Mouse (Mus musculus): Measurements from ENCODE around the gene Zfp597. TPM values are rescaled to one million over a fixed set of nuclear protein-coding genes. Genes with fewer than 3 reads are reported as not detected.
A peak's percentile ranks its signal among the peaks of the same experiment; 100 is the strongest.

Zfp597 gene
- polyA plus RNA-seq, 1 experiment from 2014 or later = 12.7 TPM

DNA sequence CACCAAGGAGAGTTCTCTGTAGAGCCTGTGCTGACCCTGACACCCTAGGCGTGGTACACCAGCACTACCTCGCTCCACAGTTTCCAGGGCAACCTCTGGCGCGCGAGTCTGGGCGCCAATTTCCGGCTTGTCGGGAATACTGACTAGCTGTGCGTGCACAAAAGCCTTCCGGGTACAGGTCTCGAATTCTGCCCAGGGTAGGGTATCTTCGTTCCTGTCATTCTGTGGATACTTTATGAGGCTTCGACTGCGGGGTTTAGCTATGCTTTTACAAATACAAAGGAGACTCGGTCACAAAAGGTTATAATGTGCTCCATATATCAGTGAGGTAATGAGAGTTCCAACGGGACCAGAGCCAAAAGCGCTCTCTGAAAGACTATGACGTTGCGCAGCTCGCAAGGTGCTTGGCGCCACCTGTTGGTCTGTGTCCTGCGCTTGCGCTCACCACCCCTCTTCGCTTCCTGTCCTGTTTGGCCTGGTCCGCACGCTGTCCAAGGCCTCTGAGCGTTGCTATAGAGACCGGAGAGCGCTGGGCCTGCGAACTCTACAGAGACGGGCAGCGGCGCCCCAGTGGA lies 24.3 kb upstream of the Zfp597 start, which contains the start of the genes 1700037C18Rik and Cluap1:
1700037C18Rik (minus strand) TSS at position 153 of the 575 bp plus-strand sequence.
Cluap1 (plus strand) TSS at position 265 of the 575 bp plus-strand sequence.
- Histone ChIP-seq H3K9me3 (ENCODE audit: control insufficient read depth, low read length) (no peaks in the 10 kb centered on the region), H3K27ac (ENCODE audit: low read depth, low read length) (peak within 1 kb of the TSS; percentile 82), H3K27me3 (replicated peaks; ENCODE audit: control insufficient read depth, insufficient read depth, low read length) (no peaks in the 10 kb centered on the region), H3K4me3 (ENCODE audit: low read length) (peak within 1 kb of the TSS; percentile 67), H3K9ac (ENCODE audit: low read depth, low read length) (peak within 1 kb of the TSS; percentile 78), H3K36me3 (ENCODE audit: control insufficient read depth, insufficient read depth, low read length) (peaks cover 32% of the 10 kb centered on the region), H3K4me1 (ENCODE audit: control insufficient read depth, insufficient read depth, low read depth, low read length) (peaks cover 17% of the 10 kb centered on the region), H3K4me2 (ENCODE audit: low read length) (peak within 1 kb of the TSS; percentile 58)
- WGBS = under 1% methylated on average over 33 of the region's 33 CpGs
- peak; percentile 97 for ATAC-seq

DNA sequence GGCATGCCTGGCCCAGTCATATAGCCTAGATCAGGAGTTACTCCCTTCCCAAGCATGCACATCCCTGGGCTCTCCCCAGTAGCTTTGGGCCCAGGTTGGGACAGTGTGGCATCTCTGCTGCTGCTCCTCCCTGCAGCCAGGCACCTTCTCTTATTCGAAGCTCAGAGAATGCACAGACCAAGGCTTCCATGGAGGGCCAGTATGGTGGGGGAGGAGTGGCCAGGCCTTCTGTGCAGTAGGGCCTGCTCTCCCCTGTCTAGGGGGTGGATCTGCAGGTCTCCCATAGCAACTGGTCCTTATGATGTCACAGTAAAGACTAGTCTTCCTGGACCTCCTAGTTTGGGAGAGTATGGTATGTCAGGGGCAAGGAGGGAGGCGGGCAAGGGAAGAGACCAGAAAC lies 23.1 kb upstream of the Zfp597 start:
- Histone ChIP-seq H3K9ac (ENCODE audit: low read depth, low read length) (no peak overlapping the region), H3K4me2 (ENCODE audit: low read length) (no peak overlapping the region; the same call in 1 of the 2 replicates)

DNA sequence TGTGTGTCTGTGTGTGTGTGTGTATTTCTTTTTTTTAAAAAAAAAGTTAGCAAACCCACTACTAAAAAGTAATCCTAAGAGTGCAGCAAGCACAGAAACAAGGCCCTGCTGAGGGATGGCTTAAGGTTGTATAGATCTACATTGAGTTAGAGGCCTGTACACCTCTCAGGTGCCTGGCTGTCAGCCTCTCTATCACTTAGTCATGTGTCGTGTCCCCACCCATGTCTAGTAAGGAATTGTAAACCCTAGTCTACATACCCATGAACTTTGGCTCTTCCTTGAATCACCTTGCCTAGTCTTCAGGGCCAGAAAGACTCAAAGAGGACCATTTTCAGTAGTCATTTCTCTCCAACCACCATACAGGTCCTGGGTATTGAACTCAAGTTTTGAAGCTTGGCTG lies 12.2 kb upstream of the Zfp597 start:
- Histone ChIP-seq H3K4me1 (ENCODE audit: control insufficient read depth, insufficient read depth, low read depth, low read length) (no peaks in the 10 kb centered on the region), H3K9ac (ENCODE audit: low read depth, low read length) (no peak overlapping the region), H3K27me3 (replicated peaks; ENCODE audit: control insufficient read depth, insufficient read depth, low read length) (no peaks in the 10 kb centered on the region), H3K9me3 (ENCODE audit: control insufficient read depth, low read length) (no peaks in the 10 kb centered on the region), H3K27ac (ENCODE audit: low read depth, low read length) (no peak overlapping the region), H3K4me3 (ENCODE audit: low read length) (no peak overlapping the region), H3K4me2 (ENCODE audit: low read length) (no peak overlapping the region), H3K36me3 (ENCODE audit: control insufficient read depth, insufficient read depth, low read length) (peaks cover 28% of the 10 kb centered on the region)
- no peak for ATAC-seq
- 95% methylated on average over 1 of the region's 1 CpGs for WGBS

More for the DNA sequence above, 23.1 kb upstream of the Zfp597 start:
- no peaks in the 10 kb centered on the region for H3K27me3 ChIP-seq (replicated peaks; ENCODE audit: control insufficient read depth, insufficient read depth, low read length)
- H3K27ac ChIP-seq (ENCODE audit: low read depth, low read length) = no peak overlapping the region
- no peak for ATAC-seq
- WGBS = 65% methylated on average over 2 of the region's 2 CpGs
- no peak overlapping the region for H3K4me3 ChIP-seq (ENCODE audit: low read length)
- no peaks in the 10 kb centered on the region for H3K9me3 ChIP-seq (ENCODE audit: control insufficient read depth, low read length)
- H3K36me3 ChIP-seq (ENCODE audit: control insufficient read depth, insufficient read depth, low read length) = peaks cover 28% of the 10 kb centered on the region
- peaks cover 17% of the 10 kb centered on the region for H3K4me1 ChIP-seq (ENCODE audit: control insufficient read depth, insufficient read depth, low read depth, low read length)

DNA sequence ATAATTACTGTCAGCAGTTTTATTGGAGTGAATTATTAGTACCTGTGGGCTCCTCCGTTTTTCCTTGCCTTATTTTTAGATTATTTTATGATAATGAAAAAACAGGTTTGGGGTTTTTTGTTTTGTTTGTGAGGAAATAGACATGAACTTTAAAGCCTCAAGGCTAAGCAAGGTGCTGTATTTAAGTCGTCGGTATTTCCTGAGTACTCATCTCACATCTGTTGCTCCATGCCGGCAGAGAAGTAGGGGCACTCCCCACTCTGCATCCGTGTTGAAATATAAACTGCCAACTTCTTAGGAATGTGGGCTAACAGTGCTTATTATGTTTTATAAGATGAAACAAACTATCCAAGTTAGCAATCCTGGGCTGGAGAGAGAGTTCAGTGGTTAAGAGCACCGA lies 11.7 kb upstream of the Zfp597 start:
- H3K9ac ChIP-seq (ENCODE audit: low read depth, low read length) = no peak overlapping the region
- no peak overlapping the region for H3K27ac ChIP-seq (ENCODE audit: low read depth, low read length)
- H3K27me3 ChIP-seq (replicated peaks; ENCODE audit: control insufficient read depth, insufficient read depth, low read length) = no peaks in the 10 kb centered on the region
- 87% methylated on average over 6 of the region's 6 CpGs for WGBS
- ATAC-seq = no peak
- H3K4me3 ChIP-seq (ENCODE audit: low read length) = no peak overlapping the region
- no peak overlapping the region for H3K4me2 ChIP-seq (ENCODE audit: low read length)
- no peaks in the 10 kb centered on the region for H3K9me3 ChIP-seq (ENCODE audit: control insufficient read depth, low read length)
- no peaks in the 10 kb centered on the region for H3K4me1 ChIP-seq (ENCODE audit: control insufficient read depth, insufficient read depth, low read depth, low read length)
- H3K36me3 ChIP-seq (ENCODE audit: control insufficient read depth, insufficient read depth, low read length) = peaks cover 27% of the 10 kb centered on the region

DNA sequence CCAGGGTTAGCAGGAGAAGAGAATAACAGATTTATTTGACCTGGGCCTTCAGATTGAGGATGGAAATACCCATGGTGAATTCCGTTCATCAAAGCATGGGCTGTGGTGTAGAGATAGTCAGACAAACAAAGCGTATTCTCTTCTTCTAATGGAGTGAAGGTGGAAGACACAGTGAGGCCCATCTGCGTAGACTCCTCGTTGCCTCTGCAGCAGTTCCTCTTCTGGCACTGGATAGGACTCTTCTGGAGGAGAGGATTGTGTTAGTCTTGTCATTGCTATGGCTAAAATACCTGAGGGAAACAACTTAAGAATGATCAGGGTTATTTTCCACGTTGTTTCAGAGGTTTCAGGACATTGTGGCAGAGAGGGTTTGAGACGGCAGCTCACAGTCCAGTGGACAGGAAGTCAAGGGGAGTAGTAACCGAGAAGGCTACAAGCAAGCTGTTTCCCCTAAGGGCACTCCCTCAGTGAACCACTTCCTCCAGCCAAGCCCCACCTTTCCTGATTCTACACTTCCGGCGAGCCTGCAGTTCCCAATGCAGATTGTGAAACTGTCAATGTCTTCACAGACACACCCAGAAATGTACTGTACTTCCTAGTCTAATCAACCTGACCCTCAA lies 10.9 kb upstream of the Zfp597 start:
- WGBS = 87% methylated on average over 9 of the region's 9 CpGs
- H3K36me3 ChIP-seq (ENCODE audit: control insufficient read depth, insufficient read depth, low read length) = peaks cover 20% of the 10 kb centered on the region
- no peak overlapping the region for H3K4me3 ChIP-seq (ENCODE audit: low read length)
- no peaks in the 10 kb centered on the region for H3K4me1 ChIP-seq (ENCODE audit: control insufficient read depth, insufficient read depth, low read depth, low read length)
- H3K4me2 ChIP-seq (ENCODE audit: low read length) = no peak overlapping the region
- no peak overlapping the region for H3K27ac ChIP-seq (ENCODE audit: low read depth, low read length)
- ATAC-seq = no peak
- H3K9me3 ChIP-seq (ENCODE audit: control insufficient read depth, low read length) = no peaks in the 10 kb centered on the region
- no peak overlapping the region for H3K9ac ChIP-seq (ENCODE audit: low read depth, low read length)
- no peaks in the 10 kb centered on the region for H3K27me3 ChIP-seq (replicated peaks; ENCODE audit: control insufficient read depth, insufficient read depth, low read length)

DNA sequence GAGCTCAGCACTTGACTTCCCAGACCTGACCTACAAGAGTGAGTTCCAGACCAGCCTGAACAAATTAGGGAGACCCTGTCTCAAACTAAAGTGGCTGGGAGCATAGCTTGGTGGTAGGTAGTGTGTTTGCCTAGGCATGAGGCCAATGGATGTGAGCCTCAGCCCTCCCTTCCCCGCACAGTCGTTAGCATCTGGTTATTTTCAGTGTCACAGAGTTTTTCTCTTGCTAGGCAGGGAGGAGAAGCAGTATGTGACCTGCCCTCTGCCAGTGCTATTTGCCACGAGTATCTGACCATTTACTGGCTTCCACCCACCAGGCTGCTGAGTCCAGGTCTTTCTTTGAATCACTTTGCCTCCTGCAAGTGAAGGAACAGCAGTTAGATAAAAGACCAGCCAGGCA lies 9.4 kb upstream of the Zfp597 start:
- Histone ChIP-seq H3K4me2 (ENCODE audit: low read length) (no peak overlapping the region), H3K9ac (ENCODE audit: low read depth, low read length) (no peak overlapping the region), H3K27me3 (replicated peaks; ENCODE audit: control insufficient read depth, insufficient read depth, low read length) (no peaks in the 10 kb centered on the region), H3K27ac (ENCODE audit: low read depth, low read length) (no peak overlapping the region), H3K36me3 (ENCODE audit: control insufficient read depth, insufficient read depth, low read length) (peaks cover 6% of the 10 kb centered on the region; the same call in 1 of the 2 replicates), H3K4me3 (ENCODE audit: low read length) (no peak overlapping the region), H3K9me3 (ENCODE audit: control insufficient read depth, low read length) (no peaks in the 10 kb centered on the region), H3K4me1 (ENCODE audit: control insufficient read depth, insufficient read depth, low read depth, low read length) (no peaks in the 10 kb centered on the region)
- ATAC-seq = no peak
- 72% methylated on average over 3 of the region's 3 CpGs for WGBS

DNA sequence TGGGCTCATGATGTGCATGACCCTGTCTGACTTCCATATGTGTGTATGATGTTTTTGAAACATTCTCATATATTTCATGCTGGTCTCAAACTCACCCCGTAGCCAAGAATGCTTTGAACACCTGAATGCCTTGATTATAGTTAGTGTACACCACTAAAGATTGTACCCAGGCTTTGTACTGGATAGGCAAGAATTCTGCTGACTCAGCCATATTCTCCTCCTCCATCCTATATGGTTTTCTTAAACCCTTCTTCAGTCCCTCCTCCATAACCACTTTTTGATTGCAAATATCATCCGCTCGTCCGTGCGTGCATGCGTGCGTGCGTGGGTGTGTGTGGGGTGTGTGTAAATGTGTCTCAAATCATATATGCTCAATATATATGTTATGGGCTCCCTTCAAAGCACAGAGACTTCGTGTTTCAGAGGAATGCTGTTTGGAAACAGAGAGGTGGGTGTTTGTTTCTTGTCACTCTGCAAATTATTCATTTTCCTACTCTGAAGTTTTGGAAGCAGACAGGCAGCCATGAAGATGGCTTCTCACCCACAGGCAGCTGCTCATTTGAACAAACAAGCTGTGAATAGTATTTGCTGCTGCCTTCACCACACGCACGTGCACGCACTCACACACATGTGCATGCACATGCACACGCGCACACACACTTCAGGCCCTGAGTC lies 7.4 kb upstream of the Zfp597 start:
- H3K4me2 ChIP-seq (ENCODE audit: low read length) = no peak overlapping the region
- no peaks in the 10 kb centered on the region for H3K4me1 ChIP-seq (ENCODE audit: control insufficient read depth, insufficient read depth, low read depth, low read length)
- no peaks in the 10 kb centered on the region for H3K27me3 ChIP-seq (replicated peaks; ENCODE audit: control insufficient read depth, insufficient read depth, low read length)
- no peaks in the 10 kb centered on the region; the same call in 1 of the 2 replicates for H3K36me3 ChIP-seq (ENCODE audit: control insufficient read depth, insufficient read depth, low read length)
- no peaks in the 10 kb centered on the region for H3K9me3 ChIP-seq (ENCODE audit: control insufficient read depth, low read length)
- WGBS = 95% methylated on average over 14 of the region's 14 CpGs
- no peak overlapping the region for H3K4me3 ChIP-seq (ENCODE audit: low read length)
- no peak overlapping the region for H3K27ac ChIP-seq (ENCODE audit: low read depth, low read length)
- no peak for ATAC-seq
- no peak overlapping the region for H3K9ac ChIP-seq (ENCODE audit: low read depth, low read length)

DNA sequence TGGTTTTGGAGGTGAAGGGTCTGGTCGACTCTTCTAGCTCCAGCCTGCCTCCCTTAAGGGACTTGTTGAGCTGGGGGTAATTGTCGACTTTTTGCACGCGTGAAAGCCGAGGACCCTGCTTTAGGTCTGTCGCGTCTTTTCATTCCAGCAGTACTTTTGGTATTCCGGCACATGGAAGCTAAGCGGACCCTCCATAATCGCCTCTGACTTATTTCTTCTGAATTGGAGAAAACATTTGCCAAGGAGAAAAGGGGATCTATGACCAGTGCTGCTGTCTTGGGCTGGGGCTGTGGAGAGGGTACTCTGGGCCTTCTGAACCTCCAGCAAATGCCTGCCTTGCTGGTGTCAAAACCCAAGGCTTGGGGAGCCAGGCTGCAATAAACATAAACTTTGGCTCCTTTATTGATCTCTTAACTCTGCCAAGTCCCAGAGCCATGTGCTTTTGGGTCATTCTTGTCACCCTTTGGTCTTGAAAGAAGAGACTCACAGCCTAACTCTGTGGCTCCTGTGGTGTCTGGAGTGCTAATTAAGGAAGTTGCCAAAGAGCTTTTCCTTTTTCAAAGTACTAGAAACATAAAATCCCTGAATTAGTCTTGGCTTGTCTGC lies 807 bp upstream of the Zfp597 start:
- 6% methylated on average over 10 of the region's 10 CpGs for WGBS
- ATAC-seq = no peak; the same call in 1 of the 2 replicates

DNA sequence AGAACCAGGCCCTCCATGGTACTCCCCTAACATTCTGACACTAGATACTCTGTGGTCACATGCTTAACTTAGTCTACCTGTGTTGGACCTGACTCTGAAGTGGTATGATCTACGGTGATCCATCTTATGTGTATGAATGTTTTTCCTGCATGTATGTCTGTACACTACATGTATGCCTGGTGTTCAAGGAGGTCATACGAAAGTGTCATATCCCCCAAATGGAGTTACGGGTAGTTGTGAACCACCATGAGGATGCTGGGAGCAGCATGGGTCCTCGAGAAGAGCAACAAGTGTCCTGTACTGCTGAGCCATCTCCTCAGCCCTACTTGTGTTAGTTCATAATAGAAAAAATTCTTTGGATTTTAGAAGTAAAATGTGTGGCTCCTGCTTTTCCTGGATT lies 8.0 kb downstream of the Zfp597 start:
- Histone ChIP-seq H3K9me3 (ENCODE audit: control insufficient read depth, low read length) (no peaks in the 10 kb centered on the region), H3K4me1 (ENCODE audit: control insufficient read depth, insufficient read depth, low read depth, low read length) (peaks cover 9% of the 10 kb centered on the region), H3K9ac (ENCODE audit: low read depth, low read length) (no peak overlapping the region), H3K4me2 (ENCODE audit: low read length) (no peak overlapping the region), H3K36me3 (ENCODE audit: control insufficient read depth, insufficient read depth, low read length) (peaks cover 10% of the 10 kb centered on the region; the same call in 1 of the 2 replicates), H3K27me3 (replicated peaks; ENCODE audit: control insufficient read depth, insufficient read depth, low read length) (no peaks in the 10 kb centered on the region), H3K27ac (ENCODE audit: low read depth, low read length) (no peak overlapping the region), H3K4me3 (ENCODE audit: low read length) (no peak overlapping the region)
- 94% methylated on average over 4 of the region's 4 CpGs for WGBS
- no peak for ATAC-seq

More for the DNA sequence above, 807 bp upstream of the Zfp597 start:
- peak overlapping the region; percentile 97 for H3K27ac ChIP-seq (ENCODE audit: low read depth, low read length)
- H3K36me3 ChIP-seq (ENCODE audit: control insufficient read depth, insufficient read depth, low read length) = no peaks in the 10 kb centered on the region
- peaks cover 13% of the 10 kb centered on the region for H3K4me1 ChIP-seq (ENCODE audit: control insufficient read depth, insufficient read depth, low read depth, low read length)
- no peaks in the 10 kb centered on the region for H3K27me3 ChIP-seq (replicated peaks; ENCODE audit: control insufficient read depth, insufficient read depth, low read length)
- H3K4me2 ChIP-seq (ENCODE audit: low read length) = peak overlapping the region; percentile 72
- H3K9ac ChIP-seq (ENCODE audit: low read depth, low read length) = peak overlapping the region; percentile 93
- peak overlapping the region; percentile 88 for H3K4me3 ChIP-seq (ENCODE audit: low read length)
- H3K9me3 ChIP-seq (ENCODE audit: control insufficient read depth, low read length) = no peaks in the 10 kb centered on the region

All from hindbrain, embryonic 16.5 days (tissue).